Mouse (Mus musculus) erythroblast, embryonic 14.5 days (primary cell): ENCODE measurements around the gene Dnajc21.

Experiments
- GATA1 ChIP-seq: IDR thresholded peaks from 2 replicates; pipeline ENCODE4 v1.6.1; 2012; ENCODE audit warnings: low read length, inconsistent platforms, mixed read lengths
- TAL1 ChIP-seq: IDR thresholded peaks from 3 replicates; pipeline ENCODE4 v1.6.1; 2012; ENCODE audit warnings: low read length, inconsistent platforms, mixed read lengths

GRCm38 (mm10) chr15:10409842-10410241, 60.5 kb downstream of the Dnajc21 start:
- TF ChIP-seq GATA1: no peak
- no peak for TF ChIP-seq TAL1
